Mouse (Mus musculus) heart, embryonic 10.5 days (tissue): ENCODE results near the gene Tsku. TPM values are rescaled to one million over a fixed set of nuclear protein-coding genes. Genes with fewer than 3 reads are reported as not detected.

Source experiments
- DNase-seq: peaks from one replicate; pipeline ENCODE4 v3.0.0-alpha.2; 2017; ENCODE audit warnings: low spot score
- H3K27ac ChIP-seq: fragments of 300-500 bp; sonication (generic); 2 replicates; pipeline ENCODE4 v1.5.1; 2016; ENCODE audit warnings: mild to moderate bottlenecking
- H3K27me3 ChIP-seq: fragments of 300-500 bp; sonication (generic); 2 replicates; pipeline ENCODE4 v1.6.1; 2016; ENCODE audit warnings: mild to moderate bottlenecking; ENCODE audit not compliant: poor library complexity, insufficient read depth, severe bottlenecking
- H3K36me3 ChIP-seq: fragments of 300-500 bp; sonication (generic); 2 replicates; pipeline ENCODE4 v1.6.1; 2016; ENCODE audit warnings: mild to moderate bottlenecking, moderate library complexity
- H3K4me1 ChIP-seq: fragments of 300-500 bp; sonication (generic); 2 replicates; pipeline ENCODE4 v1.6.1; 2016; ENCODE audit warnings: mild to moderate bottlenecking
- H3K4me3 ChIP-seq: fragments of 300-500 bp; sonication (generic); 2 replicates; pipeline ENCODE4 v1.5.1; 2016; ENCODE audit warnings: mild to moderate bottlenecking, moderate library complexity
- H3K9me3 ChIP-seq: fragments of 300-500 bp; sonication (generic); 2 replicates; pipeline ENCODE4 v1.6.1; 2016; ENCODE audit warnings: mild to moderate bottlenecking, moderate library complexity
- WGBS: fragments of 180-500 bp; shearing (Covaris S2); methylation state at CpG from one replicate; pipeline ENCODE4 v1.1.7; 2016; 5-methylcytosine and 5-hydroxymethylcytosine counted together
- polyA plus RNA-seq: library from polyadenylated mRNA; unstranded; fragments of >200 nt; fragmentation: Nextera tagmentation; extraction: Ambion mirVana; gene quantifications from 2 replicates; pipeline ENCODE4 v1.2.1, GENCODE M21; 2016

Tsku gene
- polyA plus RNA-seq, 1 experiment from 2014 or later = 5.6 TPM

- Histone ChIP-seq H3K27ac (no peak overlapping the region), H3K4me1 (0 out of 2 replicates have a peak, but pooled peaks cover 2% of the 10 kb centered on the region), H3K27me3 (no peaks in the 10 kb centered on the region), H3K36me3 (no peaks in the 10 kb centered on the region), H3K9me3 (no peaks in the 10 kb centered on the region), H3K4me3 (no peak overlapping the region)
- 57% methylated on average over 2 of the region's 2 CpGs for WGBS
- peak; percentile 64 for DNase-seq
These were observed 44.6 kb downstream of the Tsku start for GRCm38 (mm10) chr7:98316568-98316967.

- Histone ChIP-seq H3K27ac (no peak overlapping the region), H3K4me1 (0 out of 2 replicates have a peak, but pooled peaks cover under 1% of the 10 kb centered on the region), H3K4me3 (no peak overlapping the region), H3K36me3 (no peaks in the 10 kb centered on the region), H3K27me3 (no peaks in the 10 kb centered on the region), H3K9me3 (no peaks in the 10 kb centered on the region)
- WGBS = 69% methylated on average over 2 of the region's 2 CpGs
- DNase-seq = no peak
These were observed 46.0 kb downstream of the Tsku start for GRCm38 (mm10) chr7:98315087-98315486.

GRCm38 (mm10) chr7:98312185-98312920 lies 48.8 kb downstream of the Tsku start:
- Histone ChIP-seq H3K36me3 (no peaks in the 10 kb centered on the region), H3K27ac (no peak overlapping the region), H3K27me3 (no peaks in the 10 kb centered on the region), H3K9me3 (no peaks in the 10 kb centered on the region), H3K4me3 (no peak overlapping the region), H3K4me1 (peaks cover 10% of the 10 kb centered on the region)
- DNase-seq = no peak
- WGBS = 60% methylated on average over 4 of the region's 4 CpGs

- no peak for DNase-seq
- WGBS = 59% methylated on average over 6 of the region's 6 CpGs
- H3K4me3 ChIP-seq = no peak overlapping the region
- no peaks in the 10 kb centered on the region for H3K27me3 ChIP-seq
- H3K4me1 ChIP-seq = peaks cover 10% of the 10 kb centered on the region
- H3K9me3 ChIP-seq = no peaks in the 10 kb centered on the region
- no peaks in the 10 kb centered on the region for H3K36me3 ChIP-seq
- no peak overlapping the region for H3K27ac ChIP-seq
These were observed 50.9 kb downstream of the Tsku start for GRCm38 (mm10) chr7:98310266-98310665.

- peak; percentile 98 for DNase-seq
- Histone ChIP-seq H3K27ac (peak overlapping the region; percentile 94), H3K4me1 (peaks cover 10% of the 10 kb centered on the region), H3K4me3 (peak overlapping the region; percentile 88), H3K9me3 (no peaks in the 10 kb centered on the region), H3K36me3 (no peaks in the 10 kb centered on the region), H3K27me3 (no peaks in the 10 kb centered on the region)
- WGBS = under 1% methylated on average over 53 of the region's 53 CpGs
These were observed 51.7 kb downstream of the Tsku start for GRCm38 (mm10) chr7:98309219-98310030.

GRCm38 (mm10) chr7:98308607-98309218 lies 52.4 kb downstream of the Tsku start:
- H3K27me3 ChIP-seq = no peaks in the 10 kb centered on the region
- no peaks in the 10 kb centered on the region for H3K9me3 ChIP-seq
- H3K27ac ChIP-seq = peak overlapping the region; percentile 94
- DNase-seq = peak; percentile 82
- H3K36me3 ChIP-seq = no peaks in the 10 kb centered on the region
- under 1% methylated on average over 33 of the region's 33 CpGs for WGBS
- H3K4me3 ChIP-seq = peak overlapping the region; percentile 88
- peaks cover 10% of the 10 kb centered on the region for H3K4me1 ChIP-seq

GRCm38 (mm10) chr7:98307921-98308606 lies 53.1 kb downstream of the Tsku start:
- WGBS = 48% methylated on average over 9 of the region's 9 CpGs
- H3K27ac ChIP-seq = peak overlapping the region; percentile 94
- DNase-seq = no peak

GRCm38 (mm10) chr7:98307411-98307810 lies 53.7 kb downstream of the Tsku start:
- no peak overlapping the region for H3K27ac ChIP-seq
- no peak overlapping the region for H3K4me3 ChIP-seq
- no peak for DNase-seq
- no peaks in the 10 kb centered on the region for H3K36me3 ChIP-seq
- no peaks in the 10 kb centered on the region for H3K9me3 ChIP-seq
- WGBS = 90% methylated on average over 2 of the region's 2 CpGs
- H3K27me3 ChIP-seq = no peaks in the 10 kb centered on the region
- H3K4me1 ChIP-seq = peaks cover 10% of the 10 kb centered on the region

More at GRCm38 (mm10) chr7:98307921-98308606, 53.1 kb downstream of the Tsku start:
- peak overlapping the region; percentile 88 for H3K4me3 ChIP-seq
- H3K27me3 ChIP-seq = no peaks in the 10 kb centered on the region
- H3K9me3 ChIP-seq = no peaks in the 10 kb centered on the region
- H3K36me3 ChIP-seq = no peaks in the 10 kb centered on the region
- peaks cover 10% of the 10 kb centered on the region for H3K4me1 ChIP-seq

Other genes with a start within 250 kb of the Tsku start
- gene Myo7a, start 241.8 kb downstream of the Tsku start, polyA plus RNA-seq = 16.4 and 17.3 TPM in 2 replicates
- 0.33 TPM in 2 replicates for gene Omp, start 215.8 kb downstream of the Tsku start, polyA plus RNA-seq
- 9.4 and 11.0 TPM in 2 replicates for gene Capn5, start 183.1 kb downstream of the Tsku start, polyA plus RNA-seq
- gene B3gnt6, start 161.8 kb downstream of the Tsku start, polyA plus RNA-seq = 0.06 TPM in 1 of 2 replicates, not detected in the other
- gene Acer3, start 40.1 kb downstream of the Tsku start, polyA plus RNA-seq = 25.7 and 32.7 TPM in 2 replicates
- not detected in 2 replicates for gene Gucy2d, start 79.1 kb upstream of the Tsku start, polyA plus RNA-seq
- 4.8 and 7.3 TPM in 2 replicates for gene Lrrc32, start 128.0 kb upstream of the Tsku start, polyA plus RNA-seq